Mouse (Mus musculus): ENCODE data around the gene Kcnn1.
A peak's percentile ranks its signal among the peaks of the same experiment; 100 is the strongest.

The Kcnn1 gene

GRCm38 (mm10) chr8:70893656-70894384, 30.8 kb upstream of the Kcnn1 start:
- peak; percentile 81 for DNase-seq (ENCODE audit: low read depth, low spot score)

GRCm38 (mm10) chr8:70892896-70893655, 30.0 kb upstream of the Kcnn1 start:
- no peak for DNase-seq (ENCODE audit: low read depth, low spot score)

GRCm38 (mm10) chr8:70892022-70892895, 29.2 kb upstream of the Kcnn1 start, which contains the start of gene Slc5a5:
Slc5a5 (minus strand) TSS chr8:70892757.
- peak; percentile 37 for DNase-seq (ENCODE audit: low read depth, low spot score)

GRCm38 (mm10) chr8:70891356-70891755, 28.3 kb upstream of the Kcnn1 start:
- peak; percentile 72 for DNase-seq (ENCODE audit: low read depth, low spot score)

- no peak for DNase-seq (ENCODE audit: low read depth, low spot score)
Observed at GRCm38 (mm10) chr8:70890656-70891055, 27.6 kb upstream of the Kcnn1 start.

DNA sequence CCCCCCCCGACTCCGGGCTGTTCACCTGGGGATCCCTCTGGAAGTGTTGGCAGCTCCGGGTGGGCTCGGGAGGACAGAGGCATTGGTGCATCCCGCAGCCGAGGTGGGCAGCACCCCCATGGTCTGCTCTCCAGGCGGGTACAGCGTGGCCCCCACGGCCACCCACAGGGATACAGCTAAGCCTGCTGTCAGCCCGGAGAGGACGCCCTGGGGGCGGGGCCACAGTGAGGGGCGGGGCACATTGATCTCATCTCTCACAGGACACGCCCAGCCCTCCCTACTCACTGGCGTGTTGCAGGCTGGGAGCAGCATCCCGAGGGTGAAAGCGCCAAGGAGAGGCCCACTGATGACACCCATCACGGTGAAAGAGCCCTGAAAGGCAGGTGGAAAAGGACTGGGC, 24.6 kb upstream of the Kcnn1 start:
- DNase-seq (ENCODE audit: low read depth, low spot score), result peak; percentile 56

- DNase-seq (ENCODE audit: low read depth, low spot score), result peak; percentile 52
Observed at GRCm38 (mm10) chr8:70885612-70886011, 22.6 kb upstream of the Kcnn1 start.

DNA sequence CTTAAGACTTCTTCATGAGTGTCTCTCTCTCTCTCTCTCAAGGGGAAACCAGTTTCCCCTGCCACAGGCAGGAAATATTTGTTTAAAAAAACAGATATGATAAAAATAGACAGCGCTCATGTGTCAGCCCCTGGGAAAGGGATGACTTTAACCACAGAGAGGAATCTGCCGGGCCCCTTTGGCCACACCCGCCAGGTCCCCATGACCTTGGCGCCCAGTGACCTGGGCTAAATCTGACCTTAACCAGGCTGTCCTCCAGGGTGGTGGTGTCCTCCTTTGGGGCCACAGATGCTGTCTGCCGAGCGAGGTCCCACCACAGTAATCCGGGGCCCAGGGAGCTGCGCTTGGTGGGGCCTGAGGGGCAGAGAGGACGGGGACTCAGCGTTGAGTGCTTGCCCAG, 21.6 kb upstream of the Kcnn1 start:
- DNase-seq (ENCODE audit: low read depth, low spot score), result no peak

- DNase-seq (ENCODE audit: low read depth, low spot score), result no peak
Observed at GRCm38 (mm10) chr8:70884186-70884585, 21.1 kb upstream of the Kcnn1 start.

DNA sequence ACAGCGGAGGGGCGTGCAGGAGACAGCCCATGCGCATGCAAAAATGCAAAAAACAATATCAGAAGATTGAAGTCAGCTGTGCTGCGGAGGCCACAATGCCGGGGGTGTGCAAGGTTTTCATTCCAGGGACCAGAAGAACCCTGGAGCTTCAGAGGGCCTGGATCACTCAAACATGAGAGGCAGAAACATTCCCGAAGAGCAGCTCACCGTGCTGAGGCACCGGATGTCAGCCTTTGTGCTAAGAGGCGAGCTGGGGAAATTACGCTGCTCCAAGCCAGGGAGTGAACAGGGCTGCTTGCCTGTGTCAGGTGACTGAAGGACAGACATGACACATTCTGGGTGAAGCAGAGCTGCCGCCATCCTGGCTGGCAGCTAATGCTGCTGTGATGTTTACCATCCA, 17.5 kb upstream of the Kcnn1 start:
- DNase-seq (ENCODE audit: low read depth, low spot score), result no peak

GRCm38 (mm10) chr8:70880126-70880525, 17.1 kb upstream of the Kcnn1 start:
- DNase-seq (ENCODE audit: low read depth, low spot score), result no peak

- DNase-seq (ENCODE audit: low read depth, low spot score), result no peak
Observed at GRCm38 (mm10) chr8:70879500-70879899, 16.4 kb upstream of the Kcnn1 start.

DNA sequence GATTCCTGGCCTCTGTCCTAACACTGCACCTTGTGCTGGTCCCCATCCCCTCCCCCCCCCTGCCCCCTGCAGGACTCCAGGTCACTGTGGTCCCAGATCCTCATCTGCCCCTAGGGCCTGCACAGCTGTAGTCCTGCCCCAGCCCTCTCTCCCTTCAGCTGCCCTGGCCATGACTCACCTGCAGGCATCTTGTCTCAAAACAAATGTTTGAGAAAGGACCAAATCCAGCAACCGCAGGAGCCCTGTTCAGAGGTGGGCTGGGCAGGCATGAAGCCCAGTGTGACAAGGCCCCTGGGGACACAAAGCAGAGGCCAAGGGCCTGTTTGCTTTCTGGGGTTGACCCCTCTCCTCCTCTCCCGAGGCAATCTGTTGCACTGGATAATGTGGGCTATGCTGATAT, 15.1 kb upstream of the Kcnn1 start:
- no peak for DNase-seq (ENCODE audit: low read depth, low spot score)

DNA sequence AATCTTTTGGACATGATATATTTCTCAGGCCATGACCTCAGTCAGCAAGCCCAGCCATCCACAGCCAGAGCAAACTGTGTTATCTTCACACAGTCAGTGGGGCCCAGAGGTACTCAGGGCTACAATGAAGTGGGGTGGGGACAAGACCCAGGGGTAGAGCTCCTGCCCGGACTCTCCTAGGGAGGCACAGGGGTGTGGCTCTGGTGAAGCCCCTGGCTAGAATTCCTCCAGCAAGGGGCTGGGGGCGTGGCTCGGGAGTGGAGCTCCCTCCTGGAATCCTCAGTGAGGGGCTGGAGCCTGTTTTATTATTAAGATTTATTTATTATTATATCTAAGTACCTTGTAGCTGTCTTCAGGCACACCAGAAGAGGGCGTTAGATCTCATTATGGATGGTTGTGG, 13.3 kb upstream of the Kcnn1 start:
- no peak for DNase-seq (ENCODE audit: low read depth, low spot score)

DNA sequence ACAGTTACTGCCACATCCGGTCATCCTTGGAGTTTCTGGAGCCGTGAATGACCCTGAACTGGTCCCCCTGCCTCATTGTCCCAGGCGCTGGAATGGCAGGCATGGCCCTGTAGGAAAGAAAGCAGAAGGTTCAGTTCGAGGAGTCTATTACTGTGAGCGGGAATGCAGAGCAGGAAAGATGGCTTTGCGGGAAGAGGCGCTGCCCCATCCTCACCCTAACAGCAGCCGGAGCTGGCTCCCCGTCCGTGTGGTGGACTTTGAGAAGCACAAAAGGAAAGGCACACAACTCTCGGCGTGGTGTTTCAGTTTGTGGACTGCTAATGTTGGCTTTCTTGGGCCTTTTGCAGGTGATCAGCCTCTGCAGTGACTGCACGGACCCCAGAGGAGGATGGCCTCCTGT, 11.4 kb upstream of the Kcnn1 start:
- no peak for DNase-seq (ENCODE audit: low read depth, low spot score)

DNA sequence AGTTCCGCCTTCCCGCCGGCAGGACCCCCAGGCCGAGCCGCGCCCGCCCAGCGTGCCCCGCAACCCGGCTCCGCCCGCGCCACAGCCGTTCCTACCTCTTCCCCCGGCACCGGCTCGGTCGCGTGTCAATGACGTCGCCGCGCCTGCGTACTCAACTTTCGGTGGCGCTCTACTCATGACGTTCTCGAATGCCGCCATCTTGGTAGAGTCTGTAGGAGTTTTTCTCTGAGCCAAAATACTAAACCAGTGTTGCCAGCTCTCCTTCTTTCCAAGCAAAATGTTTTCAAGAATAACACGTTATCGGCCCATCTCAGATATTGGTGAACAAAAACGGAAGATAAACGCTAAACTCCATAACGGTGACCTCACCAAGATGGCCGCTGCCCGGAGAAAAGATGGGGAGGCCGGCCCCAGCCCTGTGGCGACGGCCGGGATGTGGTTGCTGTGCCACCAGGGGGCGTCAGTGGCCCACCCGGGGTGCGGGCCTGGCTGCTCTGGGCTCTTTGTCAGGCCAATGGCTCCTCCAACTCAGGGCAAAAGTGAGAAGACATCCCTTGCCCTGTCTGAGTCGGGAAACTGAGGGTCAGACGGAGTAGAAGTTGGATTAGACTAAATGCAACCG, 10.4 kb upstream of the Kcnn1 start, which contains the start of gene Ccdc124:
TSS of gene Ccdc124 (minus strand) at position 572 of the 622 bp plus-strand sequence.
- DNase-seq (ENCODE audit: low read depth, low spot score), result peak; percentile 96

GRCm38 (mm10) chr8:70872643-70873363, 9.7 kb upstream of the Kcnn1 start:
- peak; percentile 58 for DNase-seq (ENCODE audit: low read depth, low spot score)

DNA sequence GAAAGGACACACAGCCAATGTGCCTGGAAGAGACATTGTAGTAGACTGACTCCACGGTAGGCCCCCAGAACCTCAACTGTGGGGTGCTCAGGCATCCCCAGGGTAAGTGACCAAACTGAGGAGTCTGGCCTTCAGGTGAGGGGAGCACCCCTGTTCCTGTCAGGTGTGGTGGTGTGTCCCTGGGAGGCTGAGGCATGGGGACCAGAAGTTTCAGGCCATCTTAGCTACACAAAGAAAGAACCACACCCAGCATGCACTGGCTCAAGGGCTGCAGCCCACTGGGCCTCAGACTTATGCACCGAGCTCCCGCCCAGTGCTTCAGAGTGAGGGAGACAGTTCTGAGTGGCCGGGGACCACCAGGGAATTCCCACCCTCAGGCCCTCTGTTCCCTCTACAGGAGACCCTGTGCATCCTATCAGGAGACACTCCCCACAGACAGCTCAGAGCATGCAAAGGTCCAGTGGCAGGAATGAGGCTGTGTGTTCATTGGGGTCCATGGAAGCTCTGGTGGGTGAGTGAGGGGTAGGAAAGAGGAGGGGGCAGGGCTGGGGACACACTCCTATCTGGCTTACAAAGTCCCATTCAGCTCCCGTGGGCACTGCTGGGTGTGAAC, 8.2 kb upstream of the Kcnn1 start:
- no peak for DNase-seq (ENCODE audit: low read depth, low spot score)

GRCm38 (mm10) chr8:70869601-70870041, 6.6 kb upstream of the Kcnn1 start:
- peak; percentile 78 for DNase-seq (ENCODE audit: low read depth, low spot score)

GRCm38 (mm10) chr8:70869199-70869571, 6.1 kb upstream of the Kcnn1 start:
- DNase-seq (ENCODE audit: low read depth, low spot score), result no peak
